Mouse (Mus musculus) hindbrain, embryonic 15.5 days (tissue): ENCODE results near the gene 4930564D02Rik. TPM values are rescaled to one million over a fixed set of nuclear protein-coding genes. Genes with fewer than 3 reads are reported as not detected.
A peak's percentile ranks its signal among the peaks of the same experiment; 100 is the strongest.

ENCODE experiments used
- ATAC-seq: fragments of 200-750 bp; cut with Nextera tagmentation; 2 replicates; pipeline ENCODE4 v1.8.0; 2017; ENCODE audit warnings: low read depth, moderate number of reproducible peaks, moderate TSS enrichment; ENCODE audit not compliant: low FRiP score
- H3K27ac ChIP-seq: fragments of 300-500 bp; sonication (generic); replicated peaks from 2 replicates; pipeline ENCODE4 v1.5.1; 2015; ENCODE audit warnings: mild to moderate bottlenecking, inconsistent platforms
- H3K27me3 ChIP-seq: fragments of 300-500 bp; sonication (generic); 2 replicates; pipeline ENCODE4 v1.6.1; 2015; ENCODE audit warnings: control low read depth, inconsistent platforms
- H3K36me3 ChIP-seq: fragments of 300-500 bp; sonication (generic); 2 replicates; pipeline ENCODE4 v1.6.1; 2015; ENCODE audit warnings: control low read depth, inconsistent platforms
- H3K4me1 ChIP-seq: fragments of 300-500 bp; sonication (generic); replicated peaks from 2 replicates; pipeline ENCODE4 v1.6.1; 2015; ENCODE audit warnings: control low read depth, inconsistent platforms
- H3K4me2 ChIP-seq: fragments of 300-500 bp; sonication (generic); 2 replicates; pipeline ENCODE4 v1.6.1; 2015; ENCODE audit warnings: moderate library complexity, mild to moderate bottlenecking, inconsistent platforms
- H3K4me3 ChIP-seq: fragments of 300-500 bp; sonication (generic); 2 replicates; pipeline ENCODE4 v1.5.1; 2015; ENCODE audit warnings: mild to moderate bottlenecking, inconsistent platforms
- H3K9ac ChIP-seq: fragments of 300-500 bp; sonication (generic); 2 replicates; pipeline ENCODE4 v1.6.1; 2015; ENCODE audit warnings: inconsistent platforms
- H3K9me3 ChIP-seq: fragments of 300-500 bp; sonication (generic); 2 replicates; pipeline ENCODE4 v1.6.1; 2016; ENCODE audit warnings: control low read depth, inconsistent platforms
- WGBS: fragments of 180-500 bp; shearing (Covaris S2); methylation state at CpG from one replicate; pipeline ENCODE4 v1.1.7; 2015; 5-methylcytosine and 5-hydroxymethylcytosine counted together
- polyA plus RNA-seq: library from polyadenylated mRNA; unstranded; fragments of >200 nt; fragmentation: Nextera tagmentation; extraction: Ambion mirVana; gene quantifications from 2 replicates; pipeline ENCODE4 v1.2.1, GENCODE M21; 2015

The 4930564D02Rik gene
- polyA plus RNA-seq, 1 experiment from 2014 or later = not detected

DNA sequence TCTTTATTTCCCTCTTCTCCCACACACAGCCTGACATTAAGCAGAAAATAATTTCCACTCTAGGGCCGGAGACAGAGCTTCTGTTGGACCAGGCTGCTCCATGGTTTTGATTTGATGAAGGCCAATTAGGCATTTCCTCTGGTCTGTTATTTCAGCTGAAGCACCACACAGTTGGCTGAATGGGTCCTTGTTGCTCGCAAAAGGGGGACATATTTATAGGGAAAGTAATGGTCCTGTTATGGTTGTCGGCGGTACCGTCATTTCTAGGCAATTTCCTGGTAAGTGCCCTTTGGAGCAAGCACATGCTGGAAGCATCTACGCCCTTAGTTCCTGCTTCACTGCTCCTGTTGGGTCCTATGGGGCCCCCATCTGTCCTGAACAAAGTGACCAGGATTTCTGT is 5.7 kb upstream of the 4930564D02Rik start:
- Histone ChIP-seq H3K27ac (no peak overlapping the region), H3K36me3 (no peaks in the 10 kb centered on the region), H3K4me3 (no peak overlapping the region), H3K4me1 (peaks cover 11% of the 10 kb centered on the region), H3K4me2 (no peak overlapping the region), H3K9ac (no peak overlapping the region), H3K27me3 (no peaks in the 10 kb centered on the region), H3K9me3 (no peaks in the 10 kb centered on the region)
- ATAC-seq = no peak
- 74% methylated on average over 6 of the region's 6 CpGs for WGBS

DNA sequence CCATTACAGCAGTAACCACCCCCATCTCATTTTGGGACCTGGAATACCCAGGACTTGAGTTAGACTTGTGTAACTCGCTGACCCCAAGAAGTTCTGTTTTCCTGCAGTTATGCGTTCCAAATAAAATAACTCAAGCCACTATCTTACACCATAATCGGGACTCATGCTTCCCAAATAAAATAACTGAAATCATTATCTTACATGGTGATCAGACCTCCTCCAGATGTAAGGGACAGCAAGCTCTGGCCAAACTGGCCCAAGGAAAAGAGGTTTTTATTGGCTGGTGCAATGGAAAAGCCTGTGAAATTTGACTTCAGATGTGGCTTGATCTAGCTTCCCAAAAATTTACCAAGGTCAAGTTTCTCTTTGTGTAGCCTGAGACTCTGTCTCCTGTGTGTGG is 5.1 kb upstream of the 4930564D02Rik start:
- no peak overlapping the region for H3K4me2 ChIP-seq
- H3K4me1 ChIP-seq = peaks cover 11% of the 10 kb centered on the region
- no peak overlapping the region for H3K4me3 ChIP-seq
- no peaks in the 10 kb centered on the region for H3K9me3 ChIP-seq
- H3K27me3 ChIP-seq = no peaks in the 10 kb centered on the region
- WGBS = 79% methylated on average over 3 of the region's 3 CpGs
- ATAC-seq = no peak
- no peak overlapping the region for H3K27ac ChIP-seq
- no peak overlapping the region for H3K9ac ChIP-seq
- no peaks in the 10 kb centered on the region for H3K36me3 ChIP-seq

DNA sequence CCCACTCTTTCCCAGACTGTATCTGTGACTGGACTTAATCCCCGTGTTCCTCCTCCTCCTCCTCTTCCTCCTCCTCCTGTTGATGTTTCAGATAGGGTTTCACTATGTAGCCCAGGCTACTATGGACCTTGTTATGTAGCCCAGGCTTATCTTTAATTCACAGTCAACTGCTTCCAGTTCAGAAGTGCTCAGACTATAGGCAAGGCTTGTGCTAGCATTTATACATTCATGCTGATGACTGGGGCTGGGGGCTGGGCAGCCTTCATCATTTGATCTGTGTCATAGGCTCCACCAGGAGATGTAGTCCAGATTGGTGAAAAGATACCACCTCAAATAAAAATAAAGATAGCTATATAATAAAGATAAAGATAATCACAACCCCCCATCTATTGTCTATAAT is 4.7 kb upstream of the 4930564D02Rik start:
- H3K4me2 ChIP-seq = no peak overlapping the region
- peaks cover 11% of the 10 kb centered on the region for H3K4me1 ChIP-seq
- ATAC-seq = no peak
- no peak overlapping the region for H3K27ac ChIP-seq
- H3K36me3 ChIP-seq = no peaks in the 10 kb centered on the region
- no peaks in the 10 kb centered on the region for H3K27me3 ChIP-seq
- no peak overlapping the region for H3K4me3 ChIP-seq
- 70% methylated on average over 1 of the region's 1 CpGs for WGBS
- H3K9me3 ChIP-seq = no peaks in the 10 kb centered on the region
- H3K9ac ChIP-seq = no peak overlapping the region

DNA sequence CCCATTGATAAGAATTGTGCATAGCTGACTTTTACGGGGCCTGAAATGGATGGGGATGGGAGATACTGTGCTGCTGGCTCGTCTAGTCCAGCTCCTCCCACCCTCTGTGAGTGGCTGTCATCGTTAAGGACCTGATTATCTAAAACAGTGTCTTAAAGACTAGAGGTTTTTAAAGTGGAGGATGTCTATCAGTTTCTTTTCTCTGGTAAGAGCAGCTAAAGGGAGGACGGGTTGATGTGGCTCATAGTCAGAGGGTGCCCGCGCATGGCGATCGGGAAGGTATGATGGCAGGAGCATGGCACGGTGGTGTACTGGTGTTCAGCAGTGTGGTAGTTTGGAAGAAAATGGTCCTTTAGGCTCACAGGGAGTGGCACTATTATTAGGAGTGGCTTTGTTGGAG is 4.0 kb upstream of the 4930564D02Rik start:
- 87% methylated on average over 9 of the region's 9 CpGs for WGBS
- Histone ChIP-seq H3K4me1 (peaks cover 11% of the 10 kb centered on the region), H3K4me2 (no peak overlapping the region), H3K9ac (no peak overlapping the region), H3K4me3 (no peak overlapping the region), H3K27me3 (no peaks in the 10 kb centered on the region), H3K9me3 (no peaks in the 10 kb centered on the region), H3K36me3 (no peaks in the 10 kb centered on the region), H3K27ac (no peak overlapping the region)
- ATAC-seq = no peak

DNA sequence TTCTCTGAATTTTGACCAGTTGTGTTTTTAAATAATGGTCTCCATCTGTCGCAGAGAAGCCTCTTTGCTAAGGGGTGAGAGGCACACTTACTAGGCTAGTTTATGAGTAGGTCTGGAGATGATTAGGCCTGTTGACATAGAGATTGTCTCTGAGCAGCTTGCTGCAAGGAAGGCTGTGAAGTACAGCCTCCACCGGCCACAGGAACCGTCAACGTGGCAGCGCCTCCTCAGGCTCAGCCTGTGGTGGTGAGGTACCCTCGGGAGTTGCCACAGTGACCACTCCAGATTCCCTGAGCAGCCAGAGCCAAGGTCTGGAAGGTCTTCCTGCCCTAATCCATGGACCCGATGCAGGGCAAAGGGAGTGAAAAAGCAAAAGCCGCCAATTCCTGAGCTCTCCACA is 3.9 kb downstream of the 4930564D02Rik start:
- ATAC-seq = no peak
- Histone ChIP-seq H3K27me3 (no peaks in the 10 kb centered on the region), H3K4me3 (no peak overlapping the region), H3K27ac (no peak overlapping the region), H3K36me3 (no peaks in the 10 kb centered on the region), H3K9ac (no peak overlapping the region), H3K4me2 (no peak overlapping the region), H3K9me3 (no peaks in the 10 kb centered on the region), H3K4me1 (no peaks in the 10 kb centered on the region)
- WGBS = 75% methylated on average over 8 of the region's 8 CpGs

DNA sequence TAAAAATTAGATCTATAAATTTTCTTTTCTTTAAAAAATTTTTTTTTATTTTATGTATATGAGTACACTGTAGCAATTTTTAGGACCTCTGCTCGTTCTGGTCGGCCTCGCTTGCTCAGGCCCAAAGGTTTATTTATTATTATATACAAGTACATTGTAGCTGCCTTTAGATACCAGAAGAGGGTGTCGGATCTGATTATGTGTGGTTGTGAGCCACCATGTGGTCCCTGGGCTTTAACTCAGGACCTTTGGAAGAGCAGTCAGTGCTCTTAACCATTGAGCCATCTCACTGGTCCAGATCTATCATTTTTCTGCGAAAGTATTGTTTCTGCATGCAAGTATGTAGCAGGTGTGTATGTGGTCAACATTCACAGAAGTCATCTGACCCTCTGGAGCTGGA is 4.6 kb downstream of the 4930564D02Rik start:
- Histone ChIP-seq H3K4me2 (no peak overlapping the region), H3K4me3 (no peak overlapping the region), H3K27ac (no peak overlapping the region), H3K9me3 (no peaks in the 10 kb centered on the region), H3K36me3 (no peaks in the 10 kb centered on the region), H3K27me3 (no peaks in the 10 kb centered on the region), H3K9ac (no peak overlapping the region), H3K4me1 (no peaks in the 10 kb centered on the region)
- whole genome bisulfite sequencing = 93% methylated on average over 5 of the region's 5 CpGs
- ATAC-seq = no peak

DNA sequence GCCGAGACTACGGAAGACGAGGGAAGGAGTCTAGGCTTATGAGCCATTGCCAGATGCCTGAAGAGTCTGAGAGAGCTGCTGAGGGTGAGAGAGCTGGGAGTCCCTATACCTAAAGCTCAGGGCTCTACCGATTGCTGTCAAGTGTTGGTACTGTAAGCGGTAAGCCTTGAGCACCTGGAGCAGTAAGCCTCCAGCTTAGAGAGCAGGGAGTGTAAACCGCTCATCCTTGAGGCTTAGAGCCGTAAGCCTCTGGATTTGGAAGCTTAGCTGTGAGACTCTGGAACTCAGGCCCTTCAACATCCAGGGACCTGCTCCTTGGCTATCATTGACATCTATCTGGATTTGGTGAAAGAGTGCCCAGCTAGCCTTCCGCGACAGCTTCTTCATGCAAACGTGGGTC is 5.9 kb downstream of the 4930564D02Rik start:
- Histone ChIP-seq H3K9ac (no peak overlapping the region), H3K36me3 (no peaks in the 10 kb centered on the region), H3K9me3 (no peaks in the 10 kb centered on the region), H3K4me1 (no peaks in the 10 kb centered on the region), H3K27me3 (no peaks in the 10 kb centered on the region), H3K4me2 (no peak overlapping the region), H3K4me3 (no peak overlapping the region), H3K27ac (no peak overlapping the region)
- 94% methylated on average over 10 of the region's 10 CpGs for WGBS
- ATAC-seq = no peak

DNA sequence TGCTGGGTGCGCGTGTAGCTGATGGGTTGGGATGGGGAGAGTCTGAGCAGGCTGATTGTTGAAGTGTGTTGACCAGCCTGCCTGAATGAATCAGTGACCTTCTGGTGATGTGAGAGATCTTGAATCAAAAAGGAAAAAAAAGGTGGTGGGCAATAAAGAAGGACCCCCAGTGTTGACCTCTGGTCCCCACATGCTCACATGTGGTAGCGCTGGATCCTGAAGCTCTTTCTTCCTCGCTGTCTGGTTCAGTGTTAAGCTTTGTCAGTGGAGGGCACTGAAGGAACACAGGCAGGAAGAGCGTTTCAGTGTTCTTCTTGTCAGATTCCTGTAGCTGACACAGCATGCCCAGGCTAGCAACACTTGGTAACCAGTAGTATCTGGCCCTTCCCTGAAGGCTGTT is 9.2 kb downstream of the 4930564D02Rik start:
- ATAC-seq = no peak
- no peaks in the 10 kb centered on the region for H3K9me3 ChIP-seq
- H3K4me3 ChIP-seq = no peak overlapping the region
- H3K4me1 ChIP-seq = 0 out of 2 replicates have a peak, but pooled peaks cover 3% of the 10 kb centered on the region
- no peaks in the 10 kb centered on the region for H3K27me3 ChIP-seq
- H3K4me2 ChIP-seq = no peak overlapping the region
- 88% methylated on average over 5 of the region's 5 CpGs for WGBS
- no peak overlapping the region for H3K9ac ChIP-seq
- H3K36me3 ChIP-seq = no peaks in the 10 kb centered on the region
- H3K27ac ChIP-seq = no peak overlapping the region

DNA sequence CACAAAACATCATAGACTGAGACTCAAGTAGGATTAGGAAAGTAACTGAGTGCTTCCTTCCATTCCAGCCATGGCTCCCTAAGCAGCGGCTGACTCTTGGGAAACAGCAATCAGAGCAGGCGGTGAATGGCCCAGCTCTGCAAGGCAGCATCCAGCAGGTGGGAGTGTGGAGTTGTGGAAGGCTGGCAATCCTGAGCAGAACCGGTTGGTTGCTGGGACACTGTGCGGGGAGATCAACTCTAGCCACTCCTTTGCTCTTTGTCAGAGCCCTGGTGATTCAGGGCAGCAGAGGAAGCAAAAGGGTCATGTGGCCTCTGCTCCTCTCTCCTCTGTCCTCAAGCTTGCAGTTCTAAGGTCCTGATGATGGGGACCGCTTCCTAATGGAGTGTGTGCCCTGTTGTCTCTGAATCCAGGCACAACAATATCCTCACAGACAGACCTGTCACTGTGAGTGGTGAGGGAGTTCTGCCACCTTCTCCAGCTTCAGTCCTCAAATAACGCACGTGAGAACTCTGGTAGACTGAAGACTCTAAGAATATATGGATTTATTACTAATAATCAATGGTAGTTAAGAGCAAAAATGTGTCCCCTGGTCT is 11.7 kb downstream of the 4930564D02Rik start:
- no peaks in the 10 kb centered on the region for H3K9me3 ChIP-seq
- no peaks in the 10 kb centered on the region for H3K36me3 ChIP-seq
- WGBS = 17% methylated on average over 7 of the region's 7 CpGs
- H3K4me2 ChIP-seq = peak overlapping the region; percentile 33; the same call in 1 of the 2 replicates
- ATAC-seq = peak; percentile 93
- no peaks in the 10 kb centered on the region for H3K27me3 ChIP-seq
- no peak overlapping the region for H3K27ac ChIP-seq
- H3K4me3 ChIP-seq = no peak overlapping the region
- 0 out of 2 replicates have a peak, but pooled peaks cover 3% of the 10 kb centered on the region for H3K4me1 ChIP-seq
- H3K9ac ChIP-seq = no peak overlapping the region

DNA sequence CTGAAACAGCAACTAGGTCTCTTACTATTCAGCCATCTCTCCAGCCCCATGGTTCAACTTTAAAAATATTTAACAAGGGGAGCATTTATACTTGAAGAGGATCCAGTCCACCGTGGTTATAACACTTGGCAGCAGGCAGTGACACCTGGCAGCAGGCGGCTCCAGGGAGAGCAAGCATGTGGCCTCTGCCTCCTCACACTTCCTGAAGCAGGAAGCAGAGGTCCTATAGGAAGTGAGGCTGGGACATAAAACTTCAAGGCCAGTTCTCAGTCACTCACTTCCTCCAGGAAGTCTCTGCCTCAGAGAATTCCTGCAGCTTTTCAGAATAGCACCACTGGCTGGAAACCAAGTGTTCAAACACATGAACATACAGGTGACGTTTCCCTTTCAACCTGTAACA is 20.7 kb downstream of the 4930564D02Rik start:
- H3K27ac ChIP-seq = no peak overlapping the region
- H3K27me3 ChIP-seq = no peaks in the 10 kb centered on the region
- no peaks in the 10 kb centered on the region for H3K9me3 ChIP-seq
- H3K4me2 ChIP-seq = no peak overlapping the region
- no peaks in the 10 kb centered on the region for H3K36me3 ChIP-seq
- H3K4me1 ChIP-seq = no peaks in the 10 kb centered on the region
- H3K4me3 ChIP-seq = no peak overlapping the region
- H3K9ac ChIP-seq = no peak overlapping the region
- 75% methylated on average over 3 of the region's 3 CpGs for WGBS
- no peak for ATAC-seq

DNA sequence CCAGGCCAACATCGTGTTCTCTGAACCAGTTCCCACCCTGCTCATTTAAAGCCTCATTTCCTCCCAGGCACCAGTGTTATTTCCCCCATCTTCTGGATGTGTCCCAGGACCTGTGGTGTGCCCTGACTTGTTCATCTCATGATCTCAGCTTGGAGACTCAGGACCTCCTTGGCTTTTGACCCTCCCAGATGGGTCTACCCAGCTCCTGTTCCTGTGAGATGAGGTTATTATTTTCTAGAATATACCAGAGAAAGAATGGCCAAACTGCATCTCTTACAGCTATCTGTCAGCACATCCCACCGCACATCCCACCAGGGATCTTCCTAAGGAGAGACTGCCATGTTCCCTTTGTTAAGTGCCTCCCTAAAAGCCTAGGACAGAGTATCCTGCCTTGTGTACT is 22.0 kb downstream of the 4930564D02Rik start:
- Histone ChIP-seq H3K27ac (no peak overlapping the region), H3K36me3 (no peaks in the 10 kb centered on the region), H3K27me3 (no peaks in the 10 kb centered on the region), H3K9me3 (no peaks in the 10 kb centered on the region), H3K4me1 (peaks cover 3% of the 10 kb centered on the region; the same call in 1 of the 2 replicates), H3K4me2 (no peak overlapping the region), H3K9ac (no peak overlapping the region), H3K4me3 (no peak overlapping the region)
- ATAC-seq = no peak
- WGBS = 78% methylated on average over 2 of the region's 2 CpGs

DNA sequence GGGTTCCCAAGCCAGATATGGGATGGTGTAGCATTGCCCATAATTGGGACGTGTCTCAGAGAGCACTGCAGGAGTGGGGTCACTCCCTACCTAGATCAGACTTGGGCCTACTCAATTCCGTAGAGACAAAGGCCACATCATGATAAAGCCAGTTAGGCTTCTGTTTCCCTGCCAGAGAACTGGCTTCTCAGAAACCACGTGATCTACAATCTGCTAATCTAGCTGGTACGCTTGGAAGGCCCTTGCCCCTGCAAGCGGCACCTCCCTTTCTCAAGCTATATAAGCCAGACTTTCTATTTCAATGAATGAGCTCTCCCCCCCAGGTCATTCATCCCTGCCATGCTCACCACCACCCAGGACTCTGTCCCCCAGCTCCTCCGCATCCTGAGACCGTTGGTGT is 23.5 kb downstream of the 4930564D02Rik start:
- peaks cover 3% of the 10 kb centered on the region; the same call in 1 of the 2 replicates for H3K4me1 ChIP-seq
- H3K9me3 ChIP-seq = no peaks in the 10 kb centered on the region
- no peak overlapping the region for H3K4me2 ChIP-seq
- H3K27me3 ChIP-seq = no peaks in the 10 kb centered on the region
- WGBS = 95% methylated on average over 7 of the region's 7 CpGs
- no peak for ATAC-seq
- no peak overlapping the region for H3K4me3 ChIP-seq
- no peak overlapping the region for H3K27ac ChIP-seq
- H3K9ac ChIP-seq = no peak overlapping the region
- no peaks in the 10 kb centered on the region for H3K36me3 ChIP-seq

DNA sequence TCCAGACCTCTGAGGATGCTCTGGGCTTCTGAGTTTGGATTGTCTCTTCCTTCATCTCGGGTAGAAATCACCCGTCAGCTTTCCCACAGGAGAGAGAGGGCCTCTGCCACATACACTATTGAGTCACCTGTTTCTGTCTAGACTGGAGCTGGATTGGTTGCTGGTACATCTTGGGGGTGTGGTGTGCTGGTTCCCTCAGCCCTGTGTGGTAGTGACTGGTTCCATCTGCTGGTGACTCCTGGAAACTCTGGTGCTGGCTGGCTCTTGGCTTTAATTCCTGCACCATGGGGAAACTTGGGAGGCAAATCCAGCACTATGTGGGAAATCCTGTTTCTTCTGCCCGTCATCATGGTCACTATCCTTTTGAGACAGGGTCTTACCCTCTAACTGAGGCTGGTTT is 24.3 kb downstream of the 4930564D02Rik start:
- Histone ChIP-seq H3K36me3 (no peaks in the 10 kb centered on the region), H3K9me3 (no peaks in the 10 kb centered on the region), H3K27ac (no peak overlapping the region), H3K9ac (no peak overlapping the region), H3K4me1 (peaks cover 3% of the 10 kb centered on the region; the same call in 1 of the 2 replicates), H3K27me3 (no peaks in the 10 kb centered on the region), H3K4me2 (no peak overlapping the region), H3K4me3 (no peak overlapping the region)
- no peak for ATAC-seq
- WGBS = 30% methylated on average over 3 of the region's 3 CpGs
